Mouse (Mus musculus) E14TG2a.4 (cell line): ENCODE results near the gene Treml2.

Source experiments
- CTCF ChIP-seq: conservative IDR thresholded peaks from 2 replicates; pipeline ENCODE4 v1.5.1; 2014; ENCODE audit warnings: low read length
- NANOG ChIP-seq: IDR thresholded peaks from 2 replicates; pipeline ENCODE4 v1.6.1; 2014; ENCODE audit warnings: borderline replicate concordance, low read length, mixed read lengths
- POU5F1 ChIP-seq: IDR thresholded peaks from 2 replicates; pipeline ENCODE4 v1.6.1; 2014; ENCODE audit warnings: low read length, borderline replicate concordance

DNA sequence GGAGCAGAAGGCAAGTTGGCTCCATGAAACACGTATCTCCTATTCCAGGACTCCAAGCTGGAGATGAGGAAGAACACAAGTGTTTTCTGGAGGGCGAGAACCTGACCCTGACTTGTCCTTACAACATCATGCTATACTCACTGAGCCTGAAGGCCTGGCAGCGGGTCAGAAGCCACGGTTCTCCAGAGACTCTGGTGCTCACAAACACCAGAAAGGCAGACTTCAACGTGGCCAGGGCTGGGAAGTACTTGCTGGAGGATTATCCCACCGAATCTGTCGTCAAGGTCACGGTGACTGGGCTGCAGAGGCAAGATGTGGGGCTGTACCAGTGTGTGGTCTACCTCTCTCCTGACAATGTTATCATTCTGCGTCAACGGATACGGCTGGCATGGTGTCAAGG lies 49.8 kb upstream of the Treml2 start:
- TF ChIP-seq CTCF (no peak), NANOG (no peak), POU5F1 (no peak)
